Mouse (Mus musculus): ENCODE measurements around the gene Dennd4b. TPM values are rescaled to one million over a fixed set of nuclear protein-coding genes. Genes with fewer than 3 reads are reported as not detected.

The Dennd4b gene
- polyA plus RNA-seq, 1 experiment from 2014 or later, result 4.0 TPM

DNA sequence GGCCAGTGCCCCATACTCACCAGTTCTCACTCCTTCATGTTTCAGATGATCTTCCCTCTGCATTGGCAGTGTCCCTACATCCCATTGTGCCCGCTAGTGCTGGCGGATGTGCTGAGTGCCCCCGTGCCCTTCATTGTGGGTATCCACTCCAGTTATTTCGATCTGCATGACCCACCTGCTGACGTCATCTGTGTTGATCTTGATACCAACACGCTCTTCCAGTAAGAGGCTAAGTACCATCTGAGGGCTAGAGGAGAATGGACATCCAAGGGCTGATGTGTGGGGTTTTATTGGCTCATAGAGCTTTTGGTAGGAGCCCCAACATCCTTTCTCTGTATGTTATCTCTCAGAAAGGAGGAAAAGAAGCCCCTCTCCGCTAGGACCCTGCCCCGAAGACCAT, 5.8 kb downstream of the Dennd4b start:
- H3K4me1 ChIP-seq (ENCODE audit: control insufficient read depth, insufficient read depth, low read length), result peaks cover 8% of the 10 kb centered on the region
- DNase-seq (ENCODE audit: low spot score, missing footprints) (no peak), ATAC-seq (ENCODE audit: low FRiP score) (no peak)
- no peak overlapping the region for H3K9ac ChIP-seq (ENCODE audit: low read length)
- no peak overlapping the region for H3K27ac ChIP-seq (ENCODE audit: low read depth, low read length)
- no peak overlapping the region for H3K4me3 ChIP-seq (ENCODE audit: low read depth, low read length)
- peaks cover 10% of the 10 kb centered on the region; the same call in 1 of the 2 replicates for H3K36me3 ChIP-seq (ENCODE audit: control insufficient read depth, insufficient read depth, low read length)
- 90% methylated on average over 8 of the region's 8 CpGs for WGBS
- no peak overlapping the region for H3K4me2 ChIP-seq
- H3K9me3 ChIP-seq (ENCODE audit: control insufficient read depth, low read length), result no peaks in the 10 kb centered on the region
- no peaks in the 10 kb centered on the region for H3K27me3 ChIP-seq (ENCODE audit: control insufficient read depth, insufficient read depth, low read length)

DNA sequence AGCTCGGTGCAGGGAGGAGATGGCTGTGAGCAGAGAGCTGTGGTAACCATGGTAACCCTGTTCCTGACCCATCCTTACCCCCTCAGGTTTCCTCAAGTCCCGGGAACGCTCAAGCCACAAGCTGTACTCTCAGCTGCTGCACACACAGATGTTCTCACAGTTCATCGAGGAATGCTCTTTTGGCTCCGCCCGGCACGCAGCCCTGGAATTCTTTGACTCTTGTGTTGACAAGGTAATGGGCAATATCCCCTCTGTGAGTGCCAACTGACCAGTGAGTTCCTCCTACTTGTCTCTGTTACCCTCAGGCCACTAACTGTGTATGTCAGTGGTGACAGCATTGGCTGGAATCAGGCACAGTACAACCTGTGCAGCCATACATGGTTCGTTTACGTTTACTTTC, 7.2 kb downstream of the Dennd4b start:
- Histone ChIP-seq H3K9ac (ENCODE audit: low read length) (no peak overlapping the region), H3K36me3 (ENCODE audit: control insufficient read depth, insufficient read depth, low read length) (peaks cover 13% of the 10 kb centered on the region; the same call in 1 of the 2 replicates), H3K27ac (ENCODE audit: low read depth, low read length) (no peak overlapping the region), H3K4me3 (ENCODE audit: low read depth, low read length) (no peak overlapping the region), H3K4me2 (no peak overlapping the region), H3K9me3 (ENCODE audit: control insufficient read depth, low read length) (no peaks in the 10 kb centered on the region), H3K27me3 (ENCODE audit: control insufficient read depth, insufficient read depth, low read length) (no peaks in the 10 kb centered on the region), H3K4me1 (ENCODE audit: control insufficient read depth, insufficient read depth, low read length) (no peaks in the 10 kb centered on the region)
- no peak for ATAC-seq (ENCODE audit: low FRiP score)
- DNase-seq (ENCODE audit: low spot score, missing footprints), result no peak
- WGBS, result 79% methylated on average over 9 of the region's 9 CpGs

DNA sequence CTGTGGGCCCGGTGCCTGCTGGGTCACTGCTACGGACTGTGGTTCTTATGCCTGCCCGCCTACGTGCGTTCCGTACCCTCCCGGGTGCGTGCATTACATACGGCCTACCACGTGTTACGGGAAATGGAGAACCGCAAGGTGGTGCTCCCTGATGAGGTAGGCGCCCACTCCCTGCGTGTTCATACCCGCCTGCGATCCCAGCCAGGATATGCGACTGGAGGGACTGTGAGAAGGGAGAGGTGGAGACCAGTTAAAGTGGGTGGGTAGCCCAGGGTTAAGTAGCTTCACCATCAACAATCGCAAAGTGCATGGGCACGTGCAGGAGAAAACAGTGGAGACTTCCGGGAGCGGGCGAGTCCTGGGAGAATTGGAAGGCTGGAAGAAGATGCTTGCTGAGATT, 8.9 kb downstream of the Dennd4b start:
- Histone ChIP-seq H3K27me3 (ENCODE audit: control insufficient read depth, insufficient read depth, low read length) (no peaks in the 10 kb centered on the region), H3K9me3 (ENCODE audit: control insufficient read depth, low read length) (no peaks in the 10 kb centered on the region), H3K4me1 (ENCODE audit: control insufficient read depth, insufficient read depth, low read length) (no peaks in the 10 kb centered on the region), H3K4me2 (no peak overlapping the region), H3K4me3 (ENCODE audit: low read depth, low read length) (no peak overlapping the region), H3K27ac (ENCODE audit: low read depth, low read length) (no peak overlapping the region), H3K36me3 (ENCODE audit: control insufficient read depth, insufficient read depth, low read length) (peaks cover 17% of the 10 kb centered on the region), H3K9ac (ENCODE audit: low read length) (no peak overlapping the region)
- DNase-seq (ENCODE audit: low spot score, missing footprints) (no peak), ATAC-seq (ENCODE audit: low FRiP score) (no peak)
- 93% methylated on average over 22 of the region's 22 CpGs for WGBS

GRCm38 (mm10) chr3:90275286-90275685, 10.3 kb downstream of the Dennd4b start:
- Histone ChIP-seq H3K27me3 (ENCODE audit: control insufficient read depth, insufficient read depth, low read length) (no peaks in the 10 kb centered on the region), H3K9ac (ENCODE audit: low read length) (no peak overlapping the region), H3K4me2 (no peak overlapping the region), H3K4me3 (ENCODE audit: low read depth, low read length) (no peak overlapping the region), H3K36me3 (ENCODE audit: control insufficient read depth, insufficient read depth, low read length) (peaks cover 21% of the 10 kb centered on the region), H3K9me3 (ENCODE audit: control insufficient read depth, low read length) (no peaks in the 10 kb centered on the region), H3K27ac (ENCODE audit: low read depth, low read length) (no peak overlapping the region), H3K4me1 (ENCODE audit: control insufficient read depth, insufficient read depth, low read length) (no peaks in the 10 kb centered on the region)
- DNase-seq (ENCODE audit: low spot score, missing footprints) (no peak), ATAC-seq (ENCODE audit: low FRiP score) (no peak)
- WGBS, result 91% methylated on average over 11 of the region's 11 CpGs

- DNase-seq (ENCODE audit: low spot score, missing footprints) (no peak), ATAC-seq (ENCODE audit: low FRiP score) (no peak)
- Histone ChIP-seq H3K36me3 (ENCODE audit: control insufficient read depth, insufficient read depth, low read length) (peaks cover 19% of the 10 kb centered on the region), H3K4me2 (no peak overlapping the region), H3K9me3 (ENCODE audit: control insufficient read depth, low read length) (no peaks in the 10 kb centered on the region), H3K9ac (ENCODE audit: low read length) (no peak overlapping the region), H3K4me1 (ENCODE audit: control insufficient read depth, insufficient read depth, low read length) (no peaks in the 10 kb centered on the region), H3K4me3 (ENCODE audit: low read depth, low read length) (no peak overlapping the region), H3K27ac (ENCODE audit: low read depth, low read length) (no peak overlapping the region), H3K27me3 (ENCODE audit: control insufficient read depth, insufficient read depth, low read length) (no peaks in the 10 kb centered on the region)
- 39% methylated on average over 16 of the region's 16 CpGs for WGBS
Observed at GRCm38 (mm10) chr3:90276858-90277257, 11.9 kb downstream of the Dennd4b start.

GRCm38 (mm10) chr3:90277793-90278192, 12.8 kb downstream of the Dennd4b start:
- Histone ChIP-seq H3K27me3 (ENCODE audit: control insufficient read depth, insufficient read depth, low read length) (no peaks in the 10 kb centered on the region), H3K9ac (ENCODE audit: low read length) (no peak overlapping the region), H3K4me1 (ENCODE audit: control insufficient read depth, insufficient read depth, low read length) (no peaks in the 10 kb centered on the region), H3K4me2 (no peak overlapping the region), H3K4me3 (ENCODE audit: low read depth, low read length) (no peak overlapping the region), H3K36me3 (ENCODE audit: control insufficient read depth, insufficient read depth, low read length) (peaks cover 15% of the 10 kb centered on the region), H3K27ac (ENCODE audit: low read depth, low read length) (no peak overlapping the region), H3K9me3 (ENCODE audit: control insufficient read depth, low read length) (no peaks in the 10 kb centered on the region)
- WGBS, result 91% methylated on average over 9 of the region's 9 CpGs
- ATAC-seq (ENCODE audit: low FRiP score), result no peak
- no peak for DNase-seq (ENCODE audit: low spot score, missing footprints)

DNA sequence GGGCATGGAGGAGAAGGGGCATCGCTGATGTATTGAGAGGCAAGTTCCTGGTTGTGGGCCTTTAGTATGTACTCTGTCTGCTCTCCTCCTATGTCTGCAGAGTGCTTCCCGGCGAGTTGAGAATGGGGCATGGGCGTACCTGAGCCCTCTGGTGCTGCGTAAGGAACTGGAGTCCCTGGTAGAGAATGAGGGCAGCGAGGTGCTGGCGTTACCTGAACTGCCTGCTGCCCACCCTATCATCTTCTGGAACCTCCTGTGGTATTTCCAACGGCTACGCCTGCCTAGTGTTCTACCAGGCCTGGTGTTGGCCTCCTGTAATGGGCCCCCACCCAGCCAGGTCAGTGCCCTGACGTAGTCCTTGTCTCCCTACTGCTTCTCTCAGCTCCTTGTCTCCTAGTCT, 13.2 kb downstream of the Dennd4b start:
- 97% methylated on average over 10 of the region's 10 CpGs for WGBS
- ATAC-seq (ENCODE audit: low FRiP score) (no peak), DNase-seq (ENCODE audit: low spot score, missing footprints) (no peak)
- Histone ChIP-seq H3K27ac (ENCODE audit: low read depth, low read length) (no peak overlapping the region), H3K4me3 (ENCODE audit: low read depth, low read length) (no peak overlapping the region), H3K36me3 (ENCODE audit: control insufficient read depth, insufficient read depth, low read length) (peaks cover 13% of the 10 kb centered on the region), H3K27me3 (ENCODE audit: control insufficient read depth, insufficient read depth, low read length) (no peaks in the 10 kb centered on the region), H3K4me1 (ENCODE audit: control insufficient read depth, insufficient read depth, low read length) (no peaks in the 10 kb centered on the region), H3K4me2 (no peak overlapping the region), H3K9me3 (ENCODE audit: control insufficient read depth, low read length) (no peaks in the 10 kb centered on the region), H3K9ac (ENCODE audit: low read length) (no peak overlapping the region)

DNA sequence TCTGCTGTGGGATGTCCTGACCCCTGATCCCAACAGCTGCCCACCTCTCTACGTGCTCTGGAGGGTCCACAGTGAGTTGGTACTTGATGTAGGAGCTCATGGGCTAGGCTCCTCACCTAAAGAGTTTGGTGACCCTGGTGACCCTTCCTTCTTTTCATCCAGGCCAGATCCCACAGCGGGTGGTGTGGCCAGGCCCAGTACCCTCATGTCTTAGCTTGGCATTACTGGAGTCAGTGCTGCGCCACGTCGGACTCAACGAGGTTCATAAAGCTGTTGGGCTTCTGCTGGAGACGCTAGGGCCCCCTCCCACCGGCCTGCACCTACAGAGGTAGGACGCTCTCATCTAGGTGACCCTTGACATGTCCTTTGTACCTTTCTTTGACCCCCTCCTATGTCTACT, 14.2 kb downstream of the Dennd4b start:
- WGBS, result 92% methylated on average over 9 of the region's 9 CpGs

DNA sequence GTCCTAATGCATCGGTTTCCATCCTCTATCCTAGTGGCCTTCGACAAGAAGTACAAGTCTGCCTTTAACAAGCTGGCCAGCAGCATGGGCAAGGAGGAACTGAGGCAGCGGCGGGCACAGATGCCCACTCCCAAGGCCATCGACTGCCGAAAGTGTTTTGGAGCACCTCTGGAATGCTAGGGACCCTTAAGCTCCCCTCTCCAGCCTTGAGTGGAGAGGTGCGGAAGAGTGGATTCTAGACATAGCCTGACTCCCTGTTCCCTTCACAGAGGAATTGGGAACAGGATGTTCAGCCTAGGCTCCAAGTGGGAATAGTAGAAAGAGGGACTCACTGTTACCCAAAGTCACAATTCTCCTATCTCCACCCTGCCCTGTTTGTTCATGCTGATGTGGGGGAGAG, 14.8 kb downstream of the Dennd4b start:
- H3K9me3 ChIP-seq (ENCODE audit: control insufficient read depth, low read length), result no peaks in the 10 kb centered on the region
- H3K9ac ChIP-seq (ENCODE audit: low read length), result no peak overlapping the region
- no peaks in the 10 kb centered on the region for H3K4me1 ChIP-seq (ENCODE audit: control insufficient read depth, insufficient read depth, low read length)
- H3K4me3 ChIP-seq (ENCODE audit: low read depth, low read length), result no peak overlapping the region
- no peak overlapping the region for H3K27ac ChIP-seq (ENCODE audit: low read depth, low read length)
- DNase-seq (ENCODE audit: low spot score, missing footprints) (no peak), ATAC-seq (ENCODE audit: low FRiP score) (no peak)
- H3K4me2 ChIP-seq, result no peak overlapping the region
- no peaks in the 10 kb centered on the region for H3K27me3 ChIP-seq (ENCODE audit: control insufficient read depth, insufficient read depth, low read length)
- H3K36me3 ChIP-seq (ENCODE audit: control insufficient read depth, insufficient read depth, low read length), result peaks cover 11% of the 10 kb centered on the region
- WGBS, result 92% methylated on average over 7 of the region's 7 CpGs

More for the DNA sequence above, 14.2 kb downstream of the Dennd4b start:
- Histone ChIP-seq H3K4me3 (ENCODE audit: low read depth, low read length) (no peak overlapping the region), H3K9me3 (ENCODE audit: control insufficient read depth, low read length) (no peaks in the 10 kb centered on the region), H3K27ac (ENCODE audit: low read depth, low read length) (no peak overlapping the region), H3K4me1 (ENCODE audit: control insufficient read depth, insufficient read depth, low read length) (no peaks in the 10 kb centered on the region), H3K27me3 (ENCODE audit: control insufficient read depth, insufficient read depth, low read length) (no peaks in the 10 kb centered on the region), H3K36me3 (ENCODE audit: control insufficient read depth, insufficient read depth, low read length) (peaks cover 11% of the 10 kb centered on the region), H3K4me2 (no peak overlapping the region), H3K9ac (ENCODE audit: low read length) (no peak overlapping the region)
- DNase-seq (ENCODE audit: low spot score, missing footprints) (no peak), ATAC-seq (ENCODE audit: low FRiP score) (no peak)

DNA sequence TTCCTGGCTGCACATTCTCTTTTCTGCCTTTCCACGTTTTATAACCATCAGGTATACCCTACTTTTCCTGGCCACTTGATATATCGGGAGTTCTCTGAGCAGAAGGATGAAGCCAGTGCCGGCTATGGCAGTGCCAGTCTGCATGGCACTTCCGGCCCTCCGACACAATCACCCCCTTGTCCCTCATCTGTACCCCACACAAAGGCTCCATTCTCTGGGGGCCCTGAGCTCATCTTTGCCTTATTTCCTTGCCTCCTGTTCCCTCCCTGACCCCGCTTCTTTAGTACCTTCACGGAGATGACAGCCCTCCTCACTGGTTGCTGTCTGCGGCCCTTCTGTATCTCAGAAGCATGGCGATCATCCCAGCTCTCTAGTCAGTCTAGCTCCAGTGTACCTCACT, 15.7 kb downstream of the Dennd4b start:
- no peak overlapping the region for H3K27ac ChIP-seq (ENCODE audit: low read depth, low read length)
- no peaks in the 10 kb centered on the region for H3K9me3 ChIP-seq (ENCODE audit: control insufficient read depth, low read length)
- no peak overlapping the region for H3K9ac ChIP-seq (ENCODE audit: low read length)
- no peaks in the 10 kb centered on the region for H3K4me1 ChIP-seq (ENCODE audit: control insufficient read depth, insufficient read depth, low read length)
- H3K36me3 ChIP-seq (ENCODE audit: control insufficient read depth, insufficient read depth, low read length), result peaks cover 11% of the 10 kb centered on the region
- no peak overlapping the region for H3K4me3 ChIP-seq (ENCODE audit: low read depth, low read length)
- WGBS, result 95% methylated on average over 9 of the region's 9 CpGs
- ATAC-seq (ENCODE audit: low FRiP score) (no peak), DNase-seq (ENCODE audit: low spot score, missing footprints) (no peak)
- H3K4me2 ChIP-seq, result no peak overlapping the region
- no peaks in the 10 kb centered on the region for H3K27me3 ChIP-seq (ENCODE audit: control insufficient read depth, insufficient read depth, low read length)

Data from midbrain, embryonic 11.5 days (tissue).